Comparison of ENCODE assay signal across 11 mouse cellular contexts in genomic region chrX:93465711-93466110, GRCm38 (mm10).
DNase-seq lines count a peak whose midpoint lies in the region; ATAC-seq and TF ChIP-seq lines count a peak whose summit lies in the region.
"Had no signal": no experiment of that assay in that cellular context is flagged by ENCODE, and none has a peak within 500 bp of the region (broad histone marks: within the 10 kb centered on the region; RNA-seq: fewer than 3 reads in every experiment).

No protein-coding gene starts in this region.

- ATAC-seq in intestine, postnatal 0 days = no peak
- ATAC-seq in intestine, embryonic 16.5 days = no peak
- no peak for ATAC-seq in megakaryocyte-erythroid progenitor cell, adult 5-6 weeks (replicated peaks; ENCODE audit: low FRiP score, low TSS enrichment, poor library complexity, severe bottlenecking)
- ATAC-seq: inflammation-experienced regulatory T-cells, adult 6 months had no signal

- H3K9ac ChIP-seq in intestine, postnatal 0 days (ENCODE audit: low read depth, low read length) = no peak overlapping the region
- no peak overlapping the region for H3K9ac ChIP-seq in intestine, embryonic 16.5 days (ENCODE audit: low read depth, low read length)
- H3K9ac ChIP-seq: embryonic facial prominence, embryonic 15.5 days had no signal

- peak; percentile 55 for TF ChIP-seq CTCF in intestine, postnatal 0 days (IDR thresholded peaks at IDR 0.05; ENCODE audit: low read depth)

- DNase-seq in thymus, postnatal 0 days (ENCODE audit: low spot score) = peak; percentile 23
- DNase-seq in thymus, postnatal 36 days = no peak
- DNase-seq in adipocyte (ENCODE audit: low spot score) = peak; percentile 47
- DNase-seq in telencephalon, adult 2 months (ENCODE audit: low read depth, low spot score) = peak; percentile 11
- no peak for DNase-seq in yolk sac, embryonic 10.5 days (ENCODE audit: low spot score)

- H3K4me2 ChIP-seq in intestine, postnatal 0 days (replicated peaks; ENCODE audit: low read depth) = no peak overlapping the region
- no peak overlapping the region for H3K4me2 ChIP-seq in intestine, embryonic 16.5 days (ENCODE audit: low read depth, low read length)
- H3K4me2 ChIP-seq: embryonic facial prominence, embryonic 15.5 days had no signal

- no peaks in the 10 kb centered on the region for H3K9me3 ChIP-seq in intestine, postnatal 0 days (ENCODE audit: control insufficient read depth)
- no peaks in the 10 kb centered on the region for H3K9me3 ChIP-seq in intestine, embryonic 16.5 days (ENCODE audit: control insufficient read depth, low read length)
- H3K9me3 ChIP-seq: embryonic facial prominence, embryonic 15.5 days had no signal

- WGBS in intestine, postnatal 0 days = 32% methylated on average over 1 of the region's 1 CpGs
- 55% methylated on average over 1 of the region's 1 CpGs for WGBS in intestine, embryonic 16.5 days

- no peaks in the 10 kb centered on the region for H3K4me1 ChIP-seq in intestine, postnatal 0 days (replicated peaks; ENCODE audit: control insufficient read depth, insufficient read depth, low read length)
- no peaks in the 10 kb centered on the region for H3K4me1 ChIP-seq in intestine, embryonic 16.5 days (ENCODE audit: control insufficient read depth, insufficient read depth, low read length)
- H3K4me1 ChIP-seq: embryonic facial prominence, embryonic 15.5 days had no signal

- H3K27me3 ChIP-seq in intestine, postnatal 0 days (replicated peaks; ENCODE audit: control insufficient read depth, insufficient read depth, low read length) = no peaks in the 10 kb centered on the region
- H3K27me3 ChIP-seq in intestine, embryonic 16.5 days (replicated peaks; ENCODE audit: control insufficient read depth, insufficient read depth, low read length) = no peaks in the 10 kb centered on the region
- H3K27me3 ChIP-seq: embryonic facial prominence, embryonic 15.5 days had no signal

- H3K36me3 ChIP-seq in intestine, postnatal 0 days (ENCODE audit: control insufficient read depth, insufficient read depth) = no peaks in the 10 kb centered on the region
- H3K36me3 ChIP-seq in intestine, embryonic 16.5 days (ENCODE audit: control insufficient read depth, insufficient read depth, low read length) = no peaks in the 10 kb centered on the region
- H3K36me3 ChIP-seq: embryonic facial prominence, embryonic 15.5 days had no signal

- no peak overlapping the region for H3K27ac ChIP-seq in intestine, postnatal 0 days (ENCODE audit: low read depth, low read length)
- no peak overlapping the region for H3K27ac ChIP-seq in intestine, embryonic 16.5 days (ENCODE audit: low read length)
- H3K27ac ChIP-seq: embryonic facial prominence, embryonic 15.5 days; macrophage had no signal

- no peak overlapping the region for H3K4me3 ChIP-seq in intestine, postnatal 0 days (ENCODE audit: low read depth, low read length)
- H3K4me3 ChIP-seq in intestine, embryonic 16.5 days (ENCODE audit: low read length) = no peak overlapping the region
- H3K4me3 ChIP-seq: embryonic facial prominence, embryonic 15.5 days had no signal

Comparison
In these comparisons a context has a peak if more than half of its experiments do, and no peak if none do; other contexts are left out.
1. DNase-seq: peak in thymus, postnatal 0 days (single experiment), adipocyte (single experiment) and telencephalon, adult 2 months (single experiment); none in thymus, postnatal 36 days (0 of 2) and yolk sac, embryonic 10.5 days (single experiment).